Mouse (Mus musculus): ENCODE measurements around the gene Insrr. TPM values are rescaled to one million over a fixed set of nuclear protein-coding genes. Genes with fewer than 3 reads are reported as not detected.
"Not testable (repeated sequence)": the region's sequence is repeated elsewhere in the genome, so short reads cannot be mapped to it uniquely, and the experiment has no call there.

Gene Insrr
- total RNA-seq, 2 experiments from 2014 or later, result 0.12 to 0.35 TPM

GRCm38 (mm10) chr3:87829025-87829424 lies 32.3 kb downstream of the Insrr start:
- DNase-seq (ENCODE audit: low spot score in 2 of 2), result no peak

DNA sequence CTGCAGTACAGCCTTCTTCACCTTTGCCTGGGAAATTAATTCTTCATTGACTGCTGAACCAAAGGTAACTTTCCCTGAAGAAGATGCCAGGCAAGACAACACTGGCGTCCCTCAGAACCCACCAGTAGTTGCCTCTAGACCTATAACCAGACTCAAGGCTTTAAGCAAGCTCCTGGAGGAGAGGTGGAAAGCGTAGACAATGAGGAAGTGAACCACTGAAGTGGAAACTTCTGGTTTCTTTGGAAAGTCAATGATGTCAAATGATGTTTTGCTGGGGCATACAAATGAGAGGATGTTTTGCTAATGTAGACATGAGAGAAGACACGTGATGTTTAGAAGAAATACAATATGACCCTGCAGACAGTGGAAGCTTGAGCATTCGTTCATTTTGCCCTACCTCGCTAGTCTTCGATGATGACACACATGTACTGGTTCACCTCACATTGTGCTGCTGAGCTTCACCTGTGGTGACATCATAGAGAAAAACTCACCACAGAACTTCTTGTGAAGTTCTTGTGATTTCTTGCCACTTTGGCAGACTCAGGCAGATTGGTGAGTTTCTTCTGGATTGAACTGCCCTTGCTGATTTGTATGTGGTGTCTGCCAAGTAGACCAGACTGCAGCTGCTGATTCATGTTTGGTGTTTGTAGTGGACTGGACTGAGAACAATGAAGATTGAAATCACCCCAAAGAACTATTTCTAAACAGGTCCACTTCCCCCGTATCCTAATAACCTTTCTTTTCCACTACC lies 35.5 kb downstream of the Insrr start:
- DNase-seq (ENCODE audit: low spot score in 2 of 2), result no peak

- DNase-seq (ENCODE audit: low spot score in 2 of 2), result no peak
These were observed 36.7 kb downstream of the Insrr start for GRCm38 (mm10) chr3:87833482-87833881.

DNA sequence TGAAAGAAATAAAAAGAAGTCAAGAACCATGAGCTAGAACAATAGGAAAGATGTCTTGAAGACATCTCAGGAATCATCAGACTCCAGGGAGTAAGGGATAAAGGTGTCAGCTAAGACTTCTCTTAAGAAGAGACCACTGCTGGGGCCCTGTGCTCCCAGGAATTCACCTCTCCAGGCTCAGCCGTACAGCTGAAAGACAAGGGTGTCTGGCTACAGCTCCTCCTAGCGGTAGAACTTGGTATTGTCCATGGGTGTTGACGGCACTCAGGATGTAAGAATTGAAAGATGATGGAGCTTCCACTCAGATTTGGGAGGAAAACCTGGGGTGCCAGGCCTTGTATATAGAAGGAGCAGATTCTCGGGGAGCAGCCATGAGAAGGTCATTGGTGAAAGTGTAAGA lies 41.9 kb downstream of the Insrr start:
- peak; percentile 73 for DNase-seq (ENCODE audit: low spot score in 2 of 2)

DNA sequence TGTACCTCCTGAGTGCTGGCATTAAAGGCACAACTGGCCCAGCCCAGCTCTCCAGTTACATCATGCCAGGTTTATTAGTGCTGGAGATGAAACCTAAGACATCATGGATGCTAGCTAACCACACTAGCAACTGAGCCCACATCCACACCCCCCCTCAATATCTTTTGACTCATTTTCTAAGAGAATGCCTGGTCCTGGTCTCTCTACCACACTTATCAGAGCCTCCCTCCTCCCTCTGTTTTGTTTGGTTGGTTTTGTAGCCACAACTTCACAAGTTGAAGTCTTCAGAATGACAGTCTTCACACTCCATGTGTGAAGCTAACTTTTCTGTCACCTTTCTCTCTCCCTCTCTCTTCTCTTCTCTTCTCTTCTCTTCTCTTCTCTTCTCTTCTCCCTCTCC lies 44.1 kb downstream of the Insrr start:
- DNase-seq (ENCODE audit: low spot score in 2 of 2), result no peak

DNA sequence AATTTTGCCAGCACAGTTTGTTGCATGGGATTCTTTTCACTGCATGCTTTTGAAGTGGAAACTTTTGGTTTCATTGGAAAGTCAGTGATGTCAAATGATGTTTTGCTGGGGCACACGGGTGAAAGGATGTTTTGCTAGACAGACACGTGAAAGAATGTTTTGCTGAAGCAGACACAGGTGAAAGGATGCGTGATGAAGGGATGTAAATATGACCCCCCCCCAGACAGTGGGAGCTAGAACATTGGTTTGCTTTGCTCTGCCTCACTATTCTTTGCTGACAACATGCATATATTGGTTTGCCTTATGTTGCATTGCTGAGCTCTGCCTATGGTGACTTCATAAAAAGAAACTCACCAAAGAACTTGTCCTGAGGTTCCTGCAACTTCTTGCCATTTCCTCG lies 48.2 kb downstream of the Insrr start:
- no peak for DNase-seq (ENCODE audit: low spot score in 2 of 2)

GRCm38 (mm10) chr3:87846186-87846585 lies 49.4 kb downstream of the Insrr start:
- no peak for DNase-seq (ENCODE audit: low spot score in 2 of 2)

GRCm38 (mm10) chr3:87846650-87847110 lies 49.9 kb downstream of the Insrr start, which contains the start of gene Sh2d2a:
TSS of gene Sh2d2a (plus strand) at chr3:87846755.
- no peak for DNase-seq (ENCODE audit: low spot score in 2 of 2)

- DNase-seq (ENCODE audit: low spot score in 2 of 2), result no peak
These were observed 50.9 kb downstream of the Insrr start for GRCm38 (mm10) chr3:87847680-87848079.

- DNase-seq (ENCODE audit: low spot score in 2 of 2), result no peak
These were observed 52.4 kb downstream of the Insrr start for GRCm38 (mm10) chr3:87849117-87849516.

DNA sequence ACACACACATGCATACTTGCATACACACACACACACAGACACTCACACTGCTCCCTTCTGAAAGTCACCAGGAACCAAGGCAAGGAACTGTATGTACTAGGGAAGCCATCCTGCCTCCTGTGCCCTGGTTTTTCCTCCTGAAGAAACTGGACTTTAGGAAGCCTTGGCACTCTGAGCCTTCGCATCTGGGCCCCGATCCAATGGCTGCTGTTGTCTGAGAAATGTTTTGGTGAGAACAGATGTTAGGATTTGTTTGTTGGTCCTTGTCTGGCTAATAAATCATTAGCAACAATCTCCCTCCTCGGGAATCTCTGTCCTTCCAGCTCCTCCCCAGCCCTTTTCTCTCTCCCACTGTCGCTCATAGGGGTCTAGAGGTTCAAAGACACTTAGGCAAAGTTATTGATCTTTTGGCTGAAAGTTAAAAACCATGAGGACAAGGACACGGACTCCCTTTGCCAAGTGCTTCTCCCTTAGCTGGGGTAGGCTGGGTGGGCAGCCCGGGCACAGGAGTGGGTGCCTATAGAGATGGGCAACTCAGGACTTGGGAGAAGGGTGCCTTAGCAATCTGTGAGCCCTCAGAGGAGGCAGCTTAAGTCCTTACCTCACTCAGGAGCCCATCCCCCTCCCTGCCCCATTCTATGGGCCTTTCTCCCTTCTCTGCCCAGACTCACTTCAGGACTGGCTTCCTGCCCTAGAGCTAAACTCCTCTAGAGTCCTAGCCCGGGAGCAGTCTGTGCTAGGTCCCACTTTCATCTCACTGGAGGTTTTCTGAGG lies 58.2 kb downstream of the Insrr start:
- DNase-seq (ENCODE audit: low spot score in 2 of 2), result peak in 1 of 2 experiments; percentile 15

GRCm38 (mm10) chr3:87855936-87856335 lies 59.2 kb downstream of the Insrr start:
- DNase-seq (ENCODE audit: low spot score in 2 of 2), result no peak

GRCm38 (mm10) chr3:87857666-87858065 lies 60.9 kb downstream of the Insrr start:
- no peak for DNase-seq (ENCODE audit: low spot score in 2 of 2)

DNA sequence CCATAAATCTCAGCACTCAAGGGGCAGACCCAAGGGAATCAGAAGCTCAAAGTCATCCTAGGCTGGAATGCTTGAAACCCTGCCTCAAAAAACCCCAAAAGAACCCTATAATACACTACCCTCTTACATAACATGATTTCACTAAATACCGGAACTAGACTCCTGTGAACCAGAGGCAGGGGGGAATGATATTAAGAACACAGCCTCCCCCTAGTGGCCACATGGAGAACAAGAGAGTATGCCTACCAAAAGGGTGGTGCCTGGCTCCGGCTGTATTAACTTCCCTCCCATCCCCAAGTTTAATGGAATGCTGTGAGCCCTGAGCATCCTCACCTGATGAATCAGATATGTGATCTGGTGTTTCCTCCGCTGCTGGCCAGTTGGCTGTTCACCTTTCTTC lies 63.1 kb downstream of the Insrr start:
- DNase-seq (ENCODE audit: low spot score in 2 of 2), result peak; percentile 58 to 80

GRCm38 (mm10) chr3:87864111-87864510 lies 67.4 kb downstream of the Insrr start:
- DNase-seq (ENCODE audit: low spot score in 2 of 2), result not testable (repeated sequence)

Other genes with a start within 250 kb of the Insrr start
- gene Arhgef11, start 179.4 kb upstream of the Insrr start, total RNA-seq (2021), result 10 to 100 TPM; 57.2 to 60.8 TPM
- gene Lrrc71, start 48.3 kb upstream of the Insrr start, total RNA-seq (2021), result under 1 TPM; 0.60 to 0.81 TPM
- under 1 TPM; 0.29 to 0.41 TPM for gene Ntrk1, start 1.8 kb upstream of the Insrr start, total RNA-seq (2021)
- gene Pear1, start 27.4 kb downstream of the Insrr start, total RNA-seq (2021), result 1 to 10 TPM; 7.4 to 8.2 TPM
- gene Sh2d2a, start 49.8 kb downstream of the Insrr start, total RNA-seq (2021), result not detected
- gene Prcc, start 88.7 kb downstream of the Insrr start, total RNA-seq (2021), result 10 to 100 TPM; 64.0 to 64.1 TPM
- gene Hdgf, start 109.4 kb downstream of the Insrr start, total RNA-seq (2021), result 100 to 1,000 TPM; 119 to 122 TPM
- gene Mrpl24, start 122.6 kb downstream of the Insrr start, total RNA-seq (2021), result 10 to 100 TPM; 50.3 to 55.4 TPM
- gene Isg20l2, start 133.4 kb downstream of the Insrr start, total RNA-seq (2021), result 10 to 100 TPM; 15.0 to 16.4 TPM
- 10 to 100 TPM; 19.0 to 22.8 TPM for gene Rrnad1, start 133.8 kb downstream of the Insrr start, total RNA-seq (2021)
- 1 to 10 TPM; 2.0 to 2.2 TPM for gene Crabp2, start 151.7 kb downstream of the Insrr start, total RNA-seq (2021)
- gene Nes, start 174.1 kb downstream of the Insrr start, total RNA-seq (2021), result 10 to 100 TPM in 1 of 2 experiments, 1 to 10 TPM in 1; 9.0 to 11.0 TPM
- gene Bcan, start 203.3 kb downstream of the Insrr start, total RNA-seq (2021), result 100 to 1,000 TPM; 421 to 446 TPM
- gene Hapln2, start 230.6 kb downstream of the Insrr start, total RNA-seq (2021), result 1 to 10 TPM; 1.8 to 1.9 TPM
- 10 to 100 TPM; 13.5 to 16.5 TPM for gene Gpatch4, start 246.2 kb downstream of the Insrr start, total RNA-seq (2021)